Mouse (Mus musculus) intestine, postnatal 0 days (tissue): Measurements from ENCODE around the gene Sppl3. TPM values are rescaled to one million over a fixed set of nuclear protein-coding genes. Genes with fewer than 3 reads are reported as not detected.

ENCODE experiments used
- ATAC-seq: fragments of 200-750 bp; cut with Nextera tagmentation; 2 replicates; pipeline ENCODE4 v1.8.0; 2017; ENCODE audit warnings: mild to moderate bottlenecking, moderate TSS enrichment, moderate library complexity
- H3K27ac ChIP-seq: fragments of 300-500 bp; sonication (generic); 2 replicates; pipeline ENCODE4 v1.5.1; 2014; ENCODE audit warnings: mild to moderate bottlenecking, low read depth, low read length, moderate library complexity
- H3K27me3 ChIP-seq: fragments of 300-500 bp; sonication (generic); replicated peaks from 2 replicates; pipeline ENCODE4 v1.6.1; 2014; ENCODE audit warnings: low read length, mixed read lengths; ENCODE audit not compliant: control insufficient read depth, insufficient read depth
- H3K36me3 ChIP-seq: fragments of 300-500 bp; sonication (generic); 2 replicates; pipeline ENCODE4 v1.6.1; 2014; ENCODE audit warnings: mild to moderate bottlenecking, moderate library complexity; ENCODE audit not compliant: control insufficient read depth, insufficient read depth
- H3K4me1 ChIP-seq: fragments of 300-500 bp; sonication (generic); replicated peaks from 2 replicates; pipeline ENCODE4 v1.6.1; 2014; ENCODE audit warnings: antibody characterized with exemption, low read length, mixed read lengths; ENCODE audit not compliant: control insufficient read depth, insufficient read depth
- H3K4me2 ChIP-seq: fragments of 300-500 bp; sonication (generic); replicated peaks from 2 replicates; pipeline ENCODE4 v1.6.1; 2014; ENCODE audit warnings: low read depth, mild to moderate bottlenecking, moderate library complexity
- H3K4me3 ChIP-seq: fragments of 300-500 bp; sonication (generic); 2 replicates; pipeline ENCODE4 v1.5.1; 2014; ENCODE audit warnings: low read depth, low read length
- H3K9ac ChIP-seq: fragments of 300-500 bp; sonication (generic); 2 replicates; pipeline ENCODE4 v1.6.1; 2014; ENCODE audit warnings: mild to moderate bottlenecking, low read depth, low read length
- H3K9me3 ChIP-seq: fragments of 300-500 bp; sonication (generic); 2 replicates; pipeline ENCODE4 v1.6.1; 2016; ENCODE audit warnings: mixed run types; ENCODE audit not compliant: control insufficient read depth
- CTCF ChIP-seq: sonication (generic); IDR thresholded peaks from 2 replicates; pipeline ENCODE4 v1.5.1; 2016; ENCODE audit warnings: low read depth, mild to moderate bottlenecking, control low read depth, antibody characterized with exemption, moderate library complexity
- WGBS: fragments of 180-500 bp; shearing (Covaris S2); extraction: QIAGEN DNeasy Blood & Tissue Kit; methylation state at CpG from one replicate; pipeline ENCODE4 v1.1.7; 2014; 5-methylcytosine and 5-hydroxymethylcytosine counted together
- polyA plus RNA-seq: library from polyadenylated mRNA; unstranded; fragments of >200 nt; fragmentation: Nextera tagmentation; extraction: Ambion mirVana; gene quantifications from 2 replicates; pipeline ENCODE4 v1.2.1, GENCODE M21; 2015

Gene Sppl3
- polyA plus RNA-seq, 1 experiment from 2014 or later, result 20.8 TPM

GRCm38 (mm10) chr5:115053791-115054396 is 43.0 kb downstream of the Sppl3 start:
- ATAC-seq, result no peak
- no peak overlapping the region for H3K4me2 ChIP-seq
- no peak overlapping the region for H3K9ac ChIP-seq
- no peak overlapping the region for H3K27ac ChIP-seq
- no peaks in the 10 kb centered on the region for H3K36me3 ChIP-seq
- no peak overlapping the region for H3K4me3 ChIP-seq
- 83% methylated on average over 22 of the region's 22 CpGs for WGBS
- H3K9me3 ChIP-seq, result no peaks in the 10 kb centered on the region
- H3K4me1 ChIP-seq, result peaks cover 17% of the 10 kb centered on the region; the same call in 1 of the 2 replicates
- H3K27me3 ChIP-seq, result no peaks in the 10 kb centered on the region
- TF ChIP-seq CTCF, result no peak

DNA sequence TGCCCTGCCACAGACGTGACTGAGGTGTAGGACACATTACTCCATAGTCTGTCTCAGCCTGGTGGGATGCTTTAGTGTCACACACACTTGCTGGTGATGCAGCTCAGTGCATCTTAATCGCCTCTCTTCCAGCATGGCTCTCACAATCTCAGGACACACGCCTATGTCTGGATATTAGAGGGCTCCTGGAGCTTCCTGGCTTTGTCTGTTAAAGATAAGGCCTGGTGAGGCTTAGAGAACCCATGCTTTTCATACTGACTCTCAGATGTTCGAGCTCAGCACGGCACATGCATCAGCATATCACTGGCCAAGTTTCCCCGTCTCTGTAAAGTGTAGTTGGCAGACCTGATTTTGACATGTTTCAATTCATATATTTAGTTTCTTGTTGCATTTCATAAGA is 44.5 kb downstream of the Sppl3 start:
- H3K9ac ChIP-seq, result no peak overlapping the region
- 72% methylated on average over 6 of the region's 6 CpGs for WGBS
- no peak overlapping the region for H3K27ac ChIP-seq
- no peak for TF ChIP-seq CTCF
- peaks cover 21% of the 10 kb centered on the region; the same call in 1 of the 2 replicates for H3K4me1 ChIP-seq
- no peaks in the 10 kb centered on the region for H3K9me3 ChIP-seq
- no peak for ATAC-seq
- H3K27me3 ChIP-seq, result no peaks in the 10 kb centered on the region
- H3K4me3 ChIP-seq, result no peak overlapping the region
- no peaks in the 10 kb centered on the region for H3K36me3 ChIP-seq
- H3K4me2 ChIP-seq, result no peak overlapping the region

DNA sequence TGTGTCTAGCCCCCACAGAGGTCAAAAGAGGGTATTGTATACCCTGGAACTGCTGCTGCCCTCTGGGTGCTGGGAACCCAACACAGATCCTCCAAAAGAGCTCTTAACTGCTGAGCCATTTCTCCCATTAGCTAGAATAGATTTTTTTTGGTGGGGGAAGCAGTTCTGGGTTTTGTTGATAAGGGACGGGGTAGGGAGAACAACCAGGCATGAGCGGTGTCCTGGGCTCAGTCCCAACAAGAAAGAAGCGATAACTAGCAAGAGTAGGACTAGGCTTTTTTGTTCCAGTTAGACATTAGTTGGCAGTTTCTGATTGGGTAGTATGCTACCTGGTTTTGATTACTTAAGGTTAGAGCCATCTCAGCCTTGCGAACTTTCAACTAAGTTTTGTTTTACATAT is 46.2 kb downstream of the Sppl3 start:
- Histone ChIP-seq H3K27me3 (no peaks in the 10 kb centered on the region), H3K9ac (no peak overlapping the region), H3K36me3 (no peaks in the 10 kb centered on the region), H3K4me3 (no peak overlapping the region), H3K27ac (no peak overlapping the region), H3K9me3 (no peaks in the 10 kb centered on the region), H3K4me1 (peaks cover 16% of the 10 kb centered on the region; the same call in 1 of the 2 replicates), H3K4me2 (no peak overlapping the region)
- no peak for TF ChIP-seq CTCF
- no peak for ATAC-seq
- WGBS, result 97% methylated on average over 4 of the region's 4 CpGs

DNA sequence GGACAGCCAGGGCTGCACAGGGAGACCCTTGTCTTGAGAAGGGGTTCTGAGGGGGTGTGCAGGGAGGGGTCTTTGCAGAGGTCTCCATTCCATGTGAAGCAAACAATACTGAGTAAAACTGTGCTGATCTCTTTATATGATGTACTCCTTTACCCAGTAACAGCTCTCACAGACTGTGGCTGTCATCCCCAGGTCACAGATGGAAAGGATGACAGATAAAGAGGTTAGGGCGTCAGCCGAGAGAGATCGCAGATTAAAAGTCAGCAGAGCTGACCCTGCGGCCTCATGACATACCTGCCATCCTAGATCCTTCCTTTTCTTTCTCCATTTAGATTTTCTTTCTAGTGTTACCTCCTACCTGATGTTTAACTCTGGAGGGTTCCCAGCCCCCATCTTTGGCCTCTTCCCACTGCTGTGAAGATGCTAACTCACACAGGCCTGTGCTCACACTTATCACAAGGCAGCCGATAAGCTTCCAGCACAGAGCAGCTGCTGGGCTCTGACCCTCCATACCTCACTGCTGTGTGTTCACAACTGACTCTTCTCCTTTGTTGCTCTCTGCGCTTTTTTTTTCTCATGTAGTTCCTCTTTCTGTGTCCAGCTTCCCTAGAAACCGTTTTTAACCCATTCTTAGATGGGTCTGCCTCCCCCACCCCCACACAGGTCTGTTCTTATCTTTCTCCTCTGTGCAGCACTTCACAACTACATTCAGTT is 47.8 kb downstream of the Sppl3 start:
- TF ChIP-seq CTCF, result no peak
- Histone ChIP-seq H3K4me2 (no peak overlapping the region), H3K4me1 (peaks cover 9% of the 10 kb centered on the region; the same call in 1 of the 2 replicates), H3K27ac (no peak overlapping the region), H3K27me3 (no peaks in the 10 kb centered on the region), H3K4me3 (no peak overlapping the region), H3K9me3 (no peaks in the 10 kb centered on the region), H3K36me3 (peaks cover 9% of the 10 kb centered on the region; the same call in 1 of the 2 replicates), H3K9ac (no peak overlapping the region)
- 0 out of 2 replicates have a peak, but pooled peaks have one; percentile 24 for ATAC-seq
- WGBS, result 57% methylated on average over 7 of the region's 7 CpGs

- no peaks in the 10 kb centered on the region for H3K9me3 ChIP-seq
- H3K4me3 ChIP-seq, result no peak overlapping the region
- peaks cover 9% of the 10 kb centered on the region; the same call in 1 of the 2 replicates for H3K36me3 ChIP-seq
- no peak overlapping the region for H3K9ac ChIP-seq
- ATAC-seq, result peak; percentile 62
- peak overlapping the region; percentile 46 for H3K27ac ChIP-seq
- TF ChIP-seq CTCF, result no peak
- no peak overlapping the region for H3K4me2 ChIP-seq
- H3K4me1 ChIP-seq, result peaks cover 9% of the 10 kb centered on the region; the same call in 1 of the 2 replicates
- WGBS, result 67% methylated on average over 8 of the region's 8 CpGs
- no peaks in the 10 kb centered on the region for H3K27me3 ChIP-seq
Observed at GRCm38 (mm10) chr5:115060067-115060695, 49.2 kb downstream of the Sppl3 start.

DNA sequence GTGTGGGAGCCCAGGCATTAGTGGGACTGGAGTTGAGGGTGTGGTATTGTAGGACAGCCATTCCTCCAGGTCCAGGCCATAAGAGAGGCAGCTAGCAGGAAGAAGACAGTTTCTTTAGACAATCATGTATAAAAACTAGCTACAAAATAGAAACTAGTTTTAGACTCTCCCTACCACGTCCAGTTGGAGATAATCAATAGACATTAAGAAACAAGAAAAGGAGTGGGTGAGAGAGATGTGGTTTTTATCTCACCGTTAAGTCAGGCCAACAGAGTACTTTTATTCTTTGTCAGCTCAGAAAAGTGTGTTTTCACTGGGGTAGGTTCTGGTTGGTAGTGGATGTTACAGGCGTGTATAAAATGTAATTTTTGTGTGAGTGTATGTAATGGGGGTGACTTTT is 50.0 kb downstream of the Sppl3 start:
- ATAC-seq, result no peak
- H3K4me3 ChIP-seq, result no peak overlapping the region
- no peak overlapping the region for H3K9ac ChIP-seq
- peaks cover 9% of the 10 kb centered on the region; the same call in 1 of the 2 replicates for H3K36me3 ChIP-seq
- no peak for TF ChIP-seq CTCF
- H3K4me1 ChIP-seq, result peaks cover 9% of the 10 kb centered on the region; the same call in 1 of the 2 replicates
- H3K9me3 ChIP-seq, result no peaks in the 10 kb centered on the region
- WGBS, result 85% methylated on average over 3 of the region's 3 CpGs
- H3K4me2 ChIP-seq, result no peak overlapping the region
- no peaks in the 10 kb centered on the region for H3K27me3 ChIP-seq
- no peak overlapping the region for H3K27ac ChIP-seq
